Mouse (Mus musculus) midbrain, postnatal 0 days (tissue): ENCODE results near the gene Lrrc8b. TPM values are rescaled to one million over a fixed set of nuclear protein-coding genes. Genes with fewer than 3 reads are reported as not detected.

Source experiments
- ATAC-seq: fragments of 200-750 bp; cut with Nextera tagmentation; 2 replicates; pipeline ENCODE4 v1.8.0; 2017; ENCODE audit warnings: moderate number of reproducible peaks, mild to moderate bottlenecking, moderate TSS enrichment, moderate library complexity; ENCODE audit not compliant: low FRiP score
- DNase-seq: peaks from one replicate; pipeline ENCODE4 v3.0.0-alpha.2; 2015; ENCODE audit warnings: low spot score
- H3K27ac ChIP-seq: fragments of 300-500 bp; sonication (generic); 2 replicates; pipeline ENCODE4 v1.5.1; 2014; ENCODE audit warnings: low read depth, mild to moderate bottlenecking, low read length, mixed read lengths
- H3K27me3 ChIP-seq: fragments of 300-500 bp; sonication (generic); 2 replicates; pipeline ENCODE4 v1.6.1; 2014; ENCODE audit warnings: low read length, control low read depth, mixed read lengths; ENCODE audit not compliant: insufficient read depth
- H3K36me3 ChIP-seq: fragments of 300-500 bp; sonication (generic); 2 replicates; pipeline ENCODE4 v1.6.1; 2014; ENCODE audit warnings: low read length, control low read depth, mixed read lengths; ENCODE audit not compliant: insufficient read depth
- H3K4me1 ChIP-seq: fragments of 300-500 bp; sonication (generic); 2 replicates; pipeline ENCODE4 v1.6.1; 2014; ENCODE audit warnings: mild to moderate bottlenecking, control low read depth, antibody characterized with exemption, low read length, mixed read lengths; ENCODE audit not compliant: insufficient read depth
- H3K4me2 ChIP-seq: fragments of 300-500 bp; sonication (generic); 2 replicates; pipeline ENCODE4 v1.6.1; 2014; ENCODE audit warnings: low read depth, mild to moderate bottlenecking, low read length, mixed read lengths; ENCODE audit not compliant: poor library complexity, severe bottlenecking
- H3K4me3 ChIP-seq: fragments of 300-500 bp; sonication (generic); 2 replicates; pipeline ENCODE4 v1.5.1; 2014; ENCODE audit warnings: low read depth, mild to moderate bottlenecking, low read length, moderate library complexity
- H3K9ac ChIP-seq: fragments of 300-500 bp; sonication (generic); replicated peaks from 2 replicates; pipeline ENCODE4 v1.6.1; 2014; ENCODE audit warnings: mild to moderate bottlenecking, low read length, moderate library complexity, mixed read lengths; ENCODE audit not compliant: poor library complexity, severe bottlenecking
- H3K9me3 ChIP-seq: fragments of 300-500 bp; sonication (generic); 2 replicates; pipeline ENCODE4 v1.6.1; 2016; ENCODE audit warnings: low read length, control low read depth
- CTCF ChIP-seq: IDR thresholded peaks from 2 replicates; pipeline ENCODE4 v1.5.1; 2016; ENCODE audit warnings: antibody characterized with exemption, mild to moderate bottlenecking
- whole genome bisulfite sequencing: fragments of 180-500 bp; shearing (Covaris S2); extraction: QIAGEN DNeasy Blood & Tissue Kit; methylation state at CpG from one replicate; pipeline ENCODE4 v1.1.7; 2014; 5-methylcytosine and 5-hydroxymethylcytosine counted together
- polyA plus RNA-seq: library from polyadenylated mRNA; unstranded; fragments of >200 nt; fragmentation: Nextera tagmentation; extraction: Ambion mirVana; gene quantifications from 2 replicates; pipeline ENCODE4 v1.2.1, GENCODE M21; 2015
- total RNA-seq: library from RNA; depleted of rRNA; stranded (reverse); fragments of >200 nt; gene quantifications from 2 replicates; pipeline ENCODE4 v1.2.3, GENCODE M21; 2014

Gene Lrrc8b
- total and polyA plus RNA-seq, 2 experiments from 2014 or later, result 18.5 to 63.4 TPM

GRCm38 (mm10) chr5:105464671-105465070 is 49.1 kb downstream of the Lrrc8b start:
- Histone ChIP-seq H3K4me1 (no peaks in the 10 kb centered on the region), H3K9ac (no peak overlapping the region), H3K4me2 (no peak overlapping the region), H3K4me3 (no peak overlapping the region), H3K36me3 (no peaks in the 10 kb centered on the region), H3K9me3 (no peaks in the 10 kb centered on the region), H3K27ac (no peak overlapping the region), H3K27me3 (no peaks in the 10 kb centered on the region)
- no peak for TF ChIP-seq CTCF
- DNase-seq (no peak), ATAC-seq (no peak)

- no peak for ATAC-seq
- TF ChIP-seq CTCF, result no peak
- H3K4me2 ChIP-seq, result no peak overlapping the region
- H3K4me1 ChIP-seq, result no peaks in the 10 kb centered on the region
- WGBS, result 99% methylated on average over 8 of the region's 8 CpGs
- no peak overlapping the region for H3K4me3 ChIP-seq
- H3K9me3 ChIP-seq, result no peaks in the 10 kb centered on the region
- H3K36me3 ChIP-seq, result no peaks in the 10 kb centered on the region
- H3K27me3 ChIP-seq, result no peaks in the 10 kb centered on the region
- H3K27ac ChIP-seq, result no peak overlapping the region
- H3K9ac ChIP-seq, result no peak overlapping the region
- DNase-seq, result no peak
These were observed 50.0 kb downstream of the Lrrc8b start for GRCm38 (mm10) chr5:105465550-105465949.

- H3K9me3 ChIP-seq, result no peaks in the 10 kb centered on the region
- no peak overlapping the region for H3K9ac ChIP-seq
- no peaks in the 10 kb centered on the region for H3K27me3 ChIP-seq
- no peak overlapping the region for H3K4me3 ChIP-seq
- no peak for ATAC-seq
- no peaks in the 10 kb centered on the region for H3K36me3 ChIP-seq
- no peak overlapping the region for H3K27ac ChIP-seq
- H3K4me1 ChIP-seq, result no peaks in the 10 kb centered on the region
- 82% methylated on average over 7 of the region's 7 CpGs for WGBS
- H3K4me2 ChIP-seq, result no peak overlapping the region
- no peak for DNase-seq
- TF ChIP-seq CTCF, result no peak
These were observed 50.9 kb downstream of the Lrrc8b start for GRCm38 (mm10) chr5:105466471-105466902.

GRCm38 (mm10) chr5:105467271-105467670 is 51.7 kb downstream of the Lrrc8b start:
- Histone ChIP-seq H3K9me3 (no peaks in the 10 kb centered on the region), H3K4me1 (no peaks in the 10 kb centered on the region), H3K36me3 (no peaks in the 10 kb centered on the region), H3K4me2 (no peak overlapping the region), H3K27ac (no peak overlapping the region), H3K27me3 (no peaks in the 10 kb centered on the region), H3K4me3 (no peak overlapping the region), H3K9ac (no peak overlapping the region)
- no peak for TF ChIP-seq CTCF
- ATAC-seq (no peak), DNase-seq (no peak)
- 46% methylated on average over 10 of the region's 10 CpGs for WGBS

GRCm38 (mm10) chr5:105472983-105473705 is 57.6 kb downstream of the Lrrc8b start:
- no peak for DNase-seq
- Histone ChIP-seq H3K9ac (no peak overlapping the region), H3K36me3 (no peaks in the 10 kb centered on the region), H3K9me3 (no peaks in the 10 kb centered on the region), H3K4me2 (no peak overlapping the region), H3K4me1 (peaks cover 3% of the 10 kb centered on the region; the same call in 1 of the 2 replicates), H3K27ac (no peak overlapping the region), H3K4me3 (no peak overlapping the region), H3K27me3 (no peaks in the 10 kb centered on the region)
- ATAC-seq, result no peak
- WGBS, result 65% methylated on average over 5 of the region's 5 CpGs
- TF ChIP-seq CTCF, result no peak

GRCm38 (mm10) chr5:105477527-105477926 is 62.0 kb downstream of the Lrrc8b start:
- H3K4me3 ChIP-seq, result no peak overlapping the region
- no peak for TF ChIP-seq CTCF
- ATAC-seq, result no peak

More at GRCm38 (mm10) chr5:105477527-105477926, 62.0 kb downstream of the Lrrc8b start:
- H3K4me1 ChIP-seq, result peaks cover 3% of the 10 kb centered on the region; the same call in 1 of the 2 replicates
- H3K27ac ChIP-seq, result no peak overlapping the region
- 88% methylated on average over 9 of the region's 9 CpGs for WGBS
- H3K27me3 ChIP-seq, result no peaks in the 10 kb centered on the region
- H3K4me2 ChIP-seq, result no peak overlapping the region
- H3K36me3 ChIP-seq, result peaks cover 26% of the 10 kb centered on the region
- peaks cover 14% of the 10 kb centered on the region; the same call in 1 of the 2 replicates for H3K9me3 ChIP-seq
- DNase-seq, result no peak
- no peak overlapping the region for H3K9ac ChIP-seq
